Mouse (Mus musculus): Measurements from ENCODE around the gene Tle3.

GRCm38 (mm10) chr9:61388689-61389403 is 16.7 kb downstream of the Tle3 start:
- TF ChIP-seq CTCF (IDR thresholded peaks at IDR 0.05; ENCODE audit: control insufficient read depth, insufficient read depth, insufficient read length) (no peak), USF1 (IDR thresholded peaks at IDR 0.05; ENCODE audit: low read depth) (no peak), MYOD1 (IDR thresholded peaks at IDR 0.05; ENCODE audit: control insufficient read depth, insufficient read length, low read depth) (no peak), MAX (IDR thresholded peaks at IDR 0.05) (no peak), CEBPB (IDR thresholded peaks at IDR 0.05; ENCODE audit: low read depth) (no peak)
